Mouse (Mus musculus) intestine, embryonic 15.5 days (tissue): Measurements from ENCODE around the gene Tspan4. TPM values are rescaled to one million over a fixed set of nuclear protein-coding genes. Genes with fewer than 3 reads are reported as not detected.

Experiments used
- ATAC-seq: fragments of 200-750 bp; cut with Nextera tagmentation; 2 replicates; pipeline ENCODE4 v1.8.0; 2017; ENCODE audit warnings: moderate TSS enrichment, moderate library complexity
- H3K27ac ChIP-seq: fragments of 300-500 bp; sonication (generic); 2 replicates; pipeline ENCODE4 v1.5.1; 2015; ENCODE audit warnings: mild to moderate bottlenecking, inconsistent platforms
- H3K27me3 ChIP-seq: fragments of 300-500 bp; sonication (generic); replicated peaks from 2 replicates; pipeline ENCODE4 v1.6.1; 2015; ENCODE audit warnings: inconsistent platforms
- H3K36me3 ChIP-seq: fragments of 300-500 bp; sonication (generic); 2 replicates; pipeline ENCODE4 v1.6.1; 2015; ENCODE audit warnings: inconsistent platforms
- H3K4me1 ChIP-seq: fragments of 300-500 bp; sonication (generic); replicated peaks from 2 replicates; pipeline ENCODE4 v1.6.1; 2015; ENCODE audit warnings: inconsistent platforms
- H3K4me2 ChIP-seq: fragments of 300-500 bp; sonication (generic); replicated peaks from 2 replicates; pipeline ENCODE4 v1.6.1; 2015; ENCODE audit warnings: mild to moderate bottlenecking, inconsistent platforms
- H3K4me3 ChIP-seq: fragments of 300-500 bp; sonication (generic); replicated peaks from 2 replicates; pipeline ENCODE4 v1.5.1; 2015; ENCODE audit warnings: inconsistent platforms
- H3K9ac ChIP-seq: fragments of 300-500 bp; sonication (generic); 2 replicates; pipeline ENCODE4 v1.6.1; 2015; ENCODE audit warnings: inconsistent platforms
- H3K9me3 ChIP-seq: fragments of 300-500 bp; sonication (generic); 2 replicates; pipeline ENCODE4 v1.6.1; 2016; ENCODE audit warnings: inconsistent platforms
- WGBS: fragments of 180-500 bp; shearing (Covaris S2); methylation state at CpG from one replicate; pipeline ENCODE4 v1.1.7; 2015; 5-methylcytosine and 5-hydroxymethylcytosine counted together
- polyA plus RNA-seq: library from polyadenylated mRNA; unstranded; fragments of >200 nt; fragmentation: Nextera tagmentation; extraction: Ambion mirVana; gene quantifications from 2 replicates; pipeline ENCODE4 v1.2.1, GENCODE M21; 2015

Gene Tspan4
- polyA plus RNA-seq, 1 experiment from 2014 or later, result 60.7 TPM

DNA sequence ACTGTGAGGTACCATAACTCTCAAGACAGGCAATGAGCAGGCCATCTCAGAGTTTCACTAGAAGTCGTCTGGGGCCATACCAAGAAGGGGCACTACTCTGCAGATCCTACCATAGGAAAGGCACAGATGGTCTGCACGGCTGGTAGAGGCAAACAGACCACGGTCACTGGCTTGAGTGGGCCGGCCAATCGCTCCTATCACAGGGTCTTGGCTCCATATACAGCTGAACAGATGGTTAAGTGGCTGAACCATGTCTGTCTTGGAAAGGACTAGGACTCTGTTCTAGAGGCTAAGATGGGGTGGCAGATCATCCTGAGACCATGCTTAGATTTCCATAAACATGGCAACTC, 27.5 kb downstream of the Tspan4 start:
- H3K4me3 ChIP-seq, result no peak overlapping the region
- H3K27me3 ChIP-seq, result no peaks in the 10 kb centered on the region
- no peak overlapping the region for H3K9ac ChIP-seq
- no peaks in the 10 kb centered on the region for H3K9me3 ChIP-seq
- H3K4me1 ChIP-seq, result 0 out of 2 replicates have a peak, but pooled peaks cover 4% of the 10 kb centered on the region
- no peak for ATAC-seq
- no peak overlapping the region for H3K27ac ChIP-seq
- 92% methylated on average over 5 of the region's 5 CpGs for WGBS
- no peak overlapping the region for H3K4me2 ChIP-seq
- no peaks in the 10 kb centered on the region for H3K36me3 ChIP-seq

DNA sequence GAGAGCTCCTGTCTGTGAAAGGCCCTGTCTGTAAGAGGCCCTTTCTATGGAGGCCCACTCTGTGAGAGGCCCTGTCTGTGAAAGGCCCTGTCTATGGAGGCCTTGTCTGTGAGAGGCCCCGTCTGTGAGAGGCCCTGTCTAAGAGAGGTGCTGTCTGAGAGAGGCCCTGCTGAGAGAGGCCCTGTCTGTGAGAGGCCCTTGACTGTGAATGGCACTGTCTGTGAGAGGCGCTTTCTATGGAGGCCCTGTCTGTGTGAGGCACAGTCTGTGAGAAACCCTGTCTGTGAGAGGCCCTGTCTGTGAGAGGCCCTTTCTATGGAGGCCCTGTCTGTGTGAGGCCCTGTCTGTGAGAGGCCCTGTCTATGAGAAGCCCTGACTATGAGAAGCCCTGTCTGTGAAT, 31.2 kb downstream of the Tspan4 start:
- no peaks in the 10 kb centered on the region for H3K9me3 ChIP-seq
- no peak overlapping the region for H3K9ac ChIP-seq
- no peak overlapping the region for H3K4me2 ChIP-seq
- no peak overlapping the region for H3K4me3 ChIP-seq
- H3K27ac ChIP-seq, result no peak overlapping the region
- WGBS, result 73% methylated on average over 2 of the region's 2 CpGs
- H3K4me1 ChIP-seq, result 0 out of 2 replicates have a peak, but pooled peaks cover 4% of the 10 kb centered on the region
- peak; percentile 32; the same call in 1 of the 2 replicates for ATAC-seq
- H3K27me3 ChIP-seq, result no peaks in the 10 kb centered on the region
- H3K36me3 ChIP-seq, result no peaks in the 10 kb centered on the region

DNA sequence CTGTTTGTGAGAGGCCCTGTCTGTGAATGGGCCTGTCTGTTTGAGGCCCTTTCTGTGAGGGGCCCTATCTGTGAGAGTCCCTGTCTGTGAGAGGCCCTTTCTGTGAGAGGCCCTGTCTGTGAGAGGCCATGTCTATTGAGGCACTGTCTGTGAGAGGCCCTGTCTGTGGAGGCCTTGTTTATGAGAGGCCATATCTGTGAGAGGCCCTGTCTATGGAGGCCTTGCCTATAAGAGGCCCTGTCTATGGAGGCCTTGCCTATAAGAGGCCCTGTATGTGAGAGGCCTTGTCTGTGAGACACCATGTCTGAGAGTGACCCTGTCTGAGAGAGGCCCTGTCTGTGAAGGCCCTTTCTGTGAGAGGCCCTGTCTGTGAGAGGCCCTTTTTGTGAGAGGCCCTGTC, 33.1 kb downstream of the Tspan4 start:
- Histone ChIP-seq H3K4me3 (no peak overlapping the region), H3K4me2 (no peak overlapping the region), H3K4me1 (0 out of 2 replicates have a peak, but pooled peaks cover 4% of the 10 kb centered on the region), H3K9me3 (no peaks in the 10 kb centered on the region), H3K27ac (peak overlapping the region; percentile 23; the same call in 1 of the 2 replicates), H3K27me3 (no peaks in the 10 kb centered on the region), H3K9ac (no peak overlapping the region), H3K36me3 (no peaks in the 10 kb centered on the region)
- ATAC-seq, result peak; percentile 84

DNA sequence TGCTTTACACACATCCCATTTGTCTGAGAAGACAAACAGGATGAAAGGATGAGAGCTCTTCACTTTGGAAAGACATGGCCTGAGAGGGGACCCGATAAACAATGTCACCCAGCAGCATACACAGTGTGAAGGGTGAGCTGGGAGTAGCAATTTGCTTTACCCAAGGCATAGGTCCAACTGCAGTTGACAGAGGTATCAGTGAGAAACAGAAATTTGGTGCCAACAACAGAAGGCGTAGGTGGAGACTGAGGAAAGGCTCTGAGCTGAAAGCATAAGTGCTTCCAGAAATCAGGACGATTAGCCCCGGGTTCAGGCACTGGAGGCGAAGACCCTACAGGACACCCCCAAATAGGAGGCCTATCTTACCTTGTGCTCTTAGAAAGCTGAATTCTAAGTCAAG, 35.2 kb downstream of the Tspan4 start:
- no peak for ATAC-seq
- Histone ChIP-seq H3K27ac (no peak overlapping the region), H3K4me3 (no peak overlapping the region), H3K36me3 (no peaks in the 10 kb centered on the region), H3K4me2 (no peak overlapping the region), H3K9me3 (no peaks in the 10 kb centered on the region), H3K4me1 (0 out of 2 replicates have a peak, but pooled peaks cover 4% of the 10 kb centered on the region), H3K9ac (no peak overlapping the region), H3K27me3 (no peaks in the 10 kb centered on the region)
- 90% methylated on average over 5 of the region's 5 CpGs for WGBS

DNA sequence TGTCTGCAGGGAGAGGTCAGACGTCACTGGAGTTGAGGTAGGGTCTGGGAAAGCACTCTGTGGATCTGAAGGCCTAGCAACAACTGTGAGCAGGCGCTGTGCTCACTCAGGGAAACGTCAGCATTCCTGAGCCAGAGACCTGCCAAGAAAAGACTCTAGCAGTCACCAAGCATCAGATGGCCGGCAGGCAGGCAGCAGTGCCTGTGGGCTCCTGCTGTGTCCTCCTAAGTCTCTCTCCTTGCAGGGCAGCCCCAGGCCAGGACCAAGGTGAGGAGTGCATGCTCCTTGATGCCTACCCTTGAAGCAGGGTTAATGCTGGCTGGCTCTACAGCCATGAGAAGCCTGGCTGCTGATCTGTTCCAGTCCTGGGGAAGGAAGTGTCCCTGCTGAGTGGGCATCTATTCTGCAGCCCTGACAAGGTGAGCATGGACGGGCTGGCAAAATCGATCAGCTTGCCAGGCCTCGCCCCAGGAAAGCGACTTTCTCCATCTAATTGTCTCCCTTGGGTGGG, 35.7 kb downstream of the Tspan4 start:
- 0 out of 2 replicates have a peak, but pooled peaks cover 2% of the 10 kb centered on the region for H3K4me1 ChIP-seq
- no peak for ATAC-seq

DNA sequence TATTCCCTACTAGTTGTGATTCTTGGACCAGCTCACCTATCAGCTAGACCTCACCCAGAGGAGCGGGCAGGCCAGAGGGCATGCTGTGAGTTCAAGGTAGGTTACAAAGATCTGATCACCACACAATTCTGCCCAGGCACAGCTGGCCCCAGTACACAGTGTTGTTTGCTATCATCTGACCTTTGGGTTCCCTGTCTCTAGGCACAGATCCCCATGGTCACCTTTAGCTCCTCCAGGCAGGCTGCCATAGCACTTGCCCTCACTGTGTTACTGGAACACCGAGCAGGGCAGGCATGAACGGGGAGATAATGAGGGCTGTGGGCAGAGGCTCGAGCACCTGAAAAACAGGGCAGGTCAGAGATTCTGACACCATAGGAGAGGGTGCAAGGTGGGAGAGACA, 42.6 kb downstream of the Tspan4 start:
- ATAC-seq, result no peak
- Histone ChIP-seq H3K4me3 (no peak overlapping the region), H3K36me3 (no peaks in the 10 kb centered on the region; the same call in 1 of the 2 replicates), H3K9ac (no peak overlapping the region), H3K9me3 (no peaks in the 10 kb centered on the region), H3K27ac (no peak overlapping the region), H3K27me3 (no peaks in the 10 kb centered on the region), H3K4me2 (no peak overlapping the region), H3K4me1 (no peaks in the 10 kb centered on the region)
- WGBS, result 80% methylated on average over 4 of the region's 4 CpGs

More for the DNA sequence above, 35.7 kb downstream of the Tspan4 start:
- no peaks in the 10 kb centered on the region for H3K9me3 ChIP-seq
- no peak overlapping the region for H3K27ac ChIP-seq
- H3K36me3 ChIP-seq, result no peaks in the 10 kb centered on the region
- H3K4me2 ChIP-seq, result no peak overlapping the region
- H3K4me3 ChIP-seq, result no peak overlapping the region
- H3K9ac ChIP-seq, result no peak overlapping the region
- WGBS, result 74% methylated on average over 8 of the region's 8 CpGs
- no peaks in the 10 kb centered on the region for H3K27me3 ChIP-seq

DNA sequence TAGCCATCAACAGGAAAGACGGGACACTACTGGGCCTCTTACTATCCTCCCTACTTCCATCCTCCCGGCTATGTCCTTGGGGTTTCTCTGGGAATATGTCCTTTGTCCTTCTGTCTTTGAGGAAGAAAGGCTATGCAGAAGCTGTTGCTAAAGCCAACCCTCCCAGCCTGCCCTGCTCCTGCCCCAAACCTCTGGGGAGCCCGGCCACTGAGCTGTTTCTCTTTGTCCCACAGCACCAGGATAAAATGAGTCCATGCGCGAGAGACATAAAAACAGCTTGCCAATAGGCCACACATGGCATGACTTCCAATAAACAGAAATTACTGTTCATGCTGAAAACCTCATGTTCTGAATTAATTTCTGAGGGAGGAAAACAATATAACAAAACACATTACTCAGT, 43.3 kb downstream of the Tspan4 start:
- ATAC-seq, result no peak
- H3K27me3 ChIP-seq, result no peaks in the 10 kb centered on the region
- no peaks in the 10 kb centered on the region for H3K9me3 ChIP-seq
- 92% methylated on average over 5 of the region's 5 CpGs for WGBS
- no peak overlapping the region for H3K4me3 ChIP-seq
- H3K9ac ChIP-seq, result no peak overlapping the region
- H3K4me2 ChIP-seq, result no peak overlapping the region
- no peaks in the 10 kb centered on the region; the same call in 1 of the 2 replicates for H3K36me3 ChIP-seq
- H3K27ac ChIP-seq, result no peak overlapping the region
- H3K4me1 ChIP-seq, result no peaks in the 10 kb centered on the region

DNA sequence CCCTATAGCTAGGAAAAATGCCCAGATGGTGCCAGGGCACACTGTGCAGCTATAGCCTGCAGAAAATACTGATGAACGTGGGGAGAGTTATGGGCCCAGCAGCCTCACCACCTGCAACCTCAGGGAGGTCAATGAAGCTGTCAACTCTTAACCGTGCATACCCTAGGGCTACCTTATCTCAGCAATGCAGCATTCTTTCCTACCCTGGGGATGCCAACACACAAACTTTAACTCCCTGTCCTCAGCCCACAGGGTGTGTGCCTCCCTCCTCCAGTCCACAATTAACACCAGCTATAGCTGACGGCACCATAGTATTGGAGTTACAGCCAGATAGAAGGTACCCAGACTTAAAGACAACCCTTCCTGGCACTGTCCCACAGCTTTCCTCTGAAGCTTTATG, 43.9 kb downstream of the Tspan4 start:
- no peak for ATAC-seq
- H3K4me2 ChIP-seq, result no peak overlapping the region

DNA sequence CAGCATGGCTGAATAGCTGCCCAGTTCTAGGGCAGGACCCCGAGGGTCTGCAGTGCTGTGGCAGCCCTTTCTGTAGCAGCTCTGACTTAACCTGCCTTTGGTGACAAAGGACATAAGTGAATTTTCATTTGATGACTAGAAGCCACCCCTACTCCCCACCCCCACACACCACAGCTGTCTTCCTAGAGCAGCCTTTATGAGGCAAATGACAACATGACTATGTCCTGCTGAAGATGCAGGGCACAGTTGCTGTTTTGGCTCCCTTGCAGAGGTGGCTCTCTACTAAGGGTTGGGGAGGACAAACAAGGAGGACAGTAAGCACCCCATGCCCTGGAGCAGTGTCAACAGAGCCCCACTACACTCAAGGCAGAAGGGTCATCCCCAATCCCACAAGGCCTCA, 44.8 kb downstream of the Tspan4 start:
- Histone ChIP-seq H3K9me3 (no peaks in the 10 kb centered on the region), H3K27me3 (no peaks in the 10 kb centered on the region), H3K4me1 (no peaks in the 10 kb centered on the region), H3K9ac (no peak overlapping the region), H3K4me3 (no peak overlapping the region), H3K27ac (no peak overlapping the region), H3K36me3 (no peaks in the 10 kb centered on the region; the same call in 1 of the 2 replicates), H3K4me2 (no peak overlapping the region)
- ATAC-seq, result no peak
- 89% methylated on average over 1 of the region's 1 CpGs for WGBS

More for the DNA sequence above, 43.9 kb downstream of the Tspan4 start:
- no peaks in the 10 kb centered on the region for H3K9me3 ChIP-seq
- WGBS, result 79% methylated on average over 3 of the region's 3 CpGs
- no peaks in the 10 kb centered on the region for H3K27me3 ChIP-seq
- H3K9ac ChIP-seq, result no peak overlapping the region
- H3K36me3 ChIP-seq, result no peaks in the 10 kb centered on the region; the same call in 1 of the 2 replicates
- no peak overlapping the region for H3K4me3 ChIP-seq
- no peaks in the 10 kb centered on the region for H3K4me1 ChIP-seq
- H3K27ac ChIP-seq, result no peak overlapping the region

DNA sequence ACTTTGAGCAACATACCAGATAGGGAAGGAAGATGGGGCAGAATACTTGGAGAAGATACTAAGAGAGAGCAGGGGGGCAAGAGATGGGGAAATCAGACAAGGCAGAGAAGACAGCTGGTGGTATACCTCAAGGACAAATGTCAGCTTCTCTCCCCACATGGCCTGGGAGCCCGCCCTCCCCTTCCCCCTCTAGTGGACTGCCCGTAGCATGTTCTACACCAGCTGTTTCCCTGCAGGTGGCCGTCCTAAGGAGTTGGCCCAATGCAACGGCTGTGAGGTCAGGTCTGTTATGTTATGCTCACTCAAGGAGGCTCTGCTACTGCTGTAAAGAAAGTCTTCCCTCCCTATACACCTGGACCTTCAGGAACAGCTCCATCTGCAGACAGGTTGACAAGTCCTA, 48.0 kb downstream of the Tspan4 start:
- no peak overlapping the region for H3K4me2 ChIP-seq
- no peaks in the 10 kb centered on the region for H3K27me3 ChIP-seq
- H3K4me3 ChIP-seq, result no peak overlapping the region
- no peaks in the 10 kb centered on the region for H3K9me3 ChIP-seq
- no peak overlapping the region for H3K27ac ChIP-seq
- ATAC-seq, result no peak
- no peak overlapping the region for H3K9ac ChIP-seq
- WGBS, result 60% methylated on average over 3 of the region's 4 CpGs
- H3K4me1 ChIP-seq, result no peaks in the 10 kb centered on the region
- H3K36me3 ChIP-seq, result peaks cover 15% of the 10 kb centered on the region

DNA sequence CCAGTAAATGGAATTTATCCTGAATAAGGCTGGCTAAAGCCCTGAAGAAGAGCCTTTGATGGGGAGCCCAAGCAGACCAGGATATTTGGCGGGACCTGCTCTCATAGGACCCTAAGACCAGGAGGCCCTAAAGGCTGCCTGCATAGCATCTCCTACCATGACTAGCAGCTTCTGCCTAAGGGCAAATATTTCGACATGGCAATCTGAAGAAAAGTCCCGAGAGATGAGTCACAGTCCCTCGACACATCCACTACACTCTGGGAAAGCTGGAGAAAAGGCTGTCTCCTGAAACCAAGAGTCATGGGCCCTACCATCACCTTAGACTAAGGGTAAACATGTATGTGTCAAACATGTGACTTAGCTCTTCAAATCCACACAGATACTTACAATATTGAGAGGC, 49.2 kb downstream of the Tspan4 start:
- Histone ChIP-seq H3K4me3 (no peak overlapping the region), H3K9ac (no peak overlapping the region), H3K4me2 (no peak overlapping the region), H3K36me3 (peaks cover 19% of the 10 kb centered on the region), H3K27ac (no peak overlapping the region), H3K27me3 (no peaks in the 10 kb centered on the region), H3K9me3 (no peaks in the 10 kb centered on the region), H3K4me1 (no peaks in the 10 kb centered on the region)
- no peak for ATAC-seq
- 87% methylated on average over 4 of the region's 4 CpGs for WGBS

DNA sequence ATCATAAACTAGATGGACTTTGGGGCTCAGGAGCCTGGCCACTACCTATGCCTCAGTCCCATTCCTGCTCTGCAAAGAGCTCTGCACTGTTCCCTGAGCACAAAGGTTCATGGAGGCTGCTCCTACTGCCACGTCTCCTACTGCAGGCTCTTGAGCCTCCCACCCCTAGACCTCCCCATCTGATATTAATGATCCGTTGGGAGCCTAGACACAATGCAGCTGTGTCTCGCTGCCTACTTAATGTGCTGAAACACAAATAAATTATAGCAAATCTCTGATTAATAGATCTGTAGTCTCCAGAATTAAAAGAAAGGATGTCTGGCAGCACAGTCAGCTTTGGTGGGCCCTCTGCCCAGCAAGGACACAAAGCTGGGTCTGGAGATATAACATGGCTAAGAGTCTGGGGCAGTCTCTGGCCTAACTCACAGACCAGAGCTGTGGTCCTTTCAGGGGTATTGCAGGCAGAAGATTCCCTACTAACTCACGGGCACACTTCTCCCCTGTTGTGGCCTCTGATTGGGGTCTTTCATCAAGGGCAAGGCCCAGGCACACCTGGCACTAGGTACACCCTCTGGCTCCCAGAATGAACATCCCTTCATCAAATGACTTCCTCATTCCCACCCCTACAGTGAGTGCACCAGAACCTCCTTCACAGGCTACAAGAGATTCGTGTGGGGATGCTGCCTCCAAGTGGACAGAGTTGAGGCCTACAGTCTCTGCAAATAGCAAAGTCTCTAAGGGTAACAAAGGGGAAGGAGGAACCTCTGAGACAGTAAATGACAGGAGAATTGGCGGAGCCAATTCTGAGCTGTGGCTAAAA, 49.9 kb downstream of the Tspan4 start:
- H3K9ac ChIP-seq, result no peak overlapping the region
- peak; percentile 84 for ATAC-seq
- no peak overlapping the region for H3K4me3 ChIP-seq
- H3K4me2 ChIP-seq, result no peak overlapping the region
- 51% methylated on average over 6 of the region's 6 CpGs for WGBS
- no peak overlapping the region for H3K27ac ChIP-seq
- H3K27me3 ChIP-seq, result no peaks in the 10 kb centered on the region
- no peaks in the 10 kb centered on the region for H3K9me3 ChIP-seq
- H3K36me3 ChIP-seq, result peaks cover 20% of the 10 kb centered on the region
- H3K4me1 ChIP-seq, result no peaks in the 10 kb centered on the region

DNA sequence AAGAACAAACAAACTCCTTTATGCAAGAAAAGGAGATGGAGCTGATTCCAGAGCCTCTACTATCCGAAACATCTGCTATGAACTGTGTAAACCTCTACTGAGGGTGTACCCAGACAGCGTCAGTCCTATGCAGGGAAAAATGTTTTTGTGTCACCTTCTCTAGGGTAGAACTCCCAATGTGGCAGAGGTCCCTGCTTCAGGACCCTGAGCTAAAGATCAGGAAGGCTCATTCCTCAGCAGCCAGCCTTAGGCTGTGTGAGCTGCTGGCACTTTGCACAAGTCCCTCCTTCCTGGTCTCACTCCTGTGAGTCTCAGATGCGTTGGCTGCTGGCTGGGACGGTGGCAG, 50.5 kb downstream of the Tspan4 start:
- no peak overlapping the region for H3K27ac ChIP-seq
- H3K4me2 ChIP-seq, result no peak overlapping the region
- ATAC-seq, result peak; percentile 27; the same call in 1 of the 2 replicates
- H3K9me3 ChIP-seq, result no peaks in the 10 kb centered on the region
- no peak overlapping the region for H3K9ac ChIP-seq
- 85% methylated on average over 4 of the region's 4 CpGs for WGBS
- no peaks in the 10 kb centered on the region for H3K27me3 ChIP-seq
- H3K4me1 ChIP-seq, result no peaks in the 10 kb centered on the region
- H3K36me3 ChIP-seq, result peaks cover 21% of the 10 kb centered on the region
- H3K4me3 ChIP-seq, result no peak overlapping the region
